Mouse (Mus musculus) erythroblast, adult 5-6 weeks (primary cell): ENCODE results near the gene Plppr2. TPM values are rescaled to one million over a fixed set of nuclear protein-coding genes. Genes with fewer than 3 reads are reported as not detected.
A peak's percentile ranks its signal among the peaks of the same experiment; 100 is the strongest.

Source experiments
- ATAC-seq: replicated peaks from 2 replicates; pipeline ENCODE4 v1.8.0; 2016; ENCODE audit warnings: moderate number of reproducible peaks, mild to moderate bottlenecking, moderate TSS enrichment, inconsistent platforms; ENCODE audit not compliant: poor library complexity, low FRiP score, severe bottlenecking
- total RNA-seq, 2 experiments: library from RNA; stranded (forward) in 1 of 2; stranded (reverse) in 1 of 2; fragments of 150-400 nt in 1 of 2; fragments of 200-764, 138-1000 nt in 1 of 2; gene quantifications; 2 replicates each; pipeline versions ENCODE4 v1.2.3 to v1.2.4; 2015 to 2017; ENCODE audit warnings: low replicate concordance in 2 of 2

The Plppr2 gene
- total RNA-seq, 2 experiments from 2014 or later = not detected

- ATAC-seq = no peak
Observed at GRCm38 (mm10) chr9:21959244-21959643, 22.4 kb downstream of the Plppr2 start.

- ATAC-seq = no peak
Observed at GRCm38 (mm10) chr9:21960135-21960534, 23.3 kb downstream of the Plppr2 start.

- ATAC-seq = no peak
Observed at GRCm38 (mm10) chr9:21960558-21961208, 23.9 kb downstream of the Plppr2 start.

- ATAC-seq = peak; percentile 28
Observed at GRCm38 (mm10) chr9:21961366-21961980, 24.6 kb downstream of the Plppr2 start.

- ATAC-seq = 0 out of 2 replicates have a peak, but pooled peaks have one; percentile 2
Observed at GRCm38 (mm10) chr9:21962010-21962409, 25.2 kb downstream of the Plppr2 start.

- ATAC-seq = peak; percentile 88
Observed at GRCm38 (mm10) chr9:21962416-21963059, 25.7 kb downstream of the Plppr2 start.

- ATAC-seq = peak; percentile 81
Observed at GRCm38 (mm10) chr9:21963417-21963816, 26.6 kb downstream of the Plppr2 start, which contains the start of gene Epor. Gene Epor, minus strand, starts transcription at chr9:21963506.

GRCm38 (mm10) chr9:21968883-21969282 lies 32.0 kb downstream of the Plppr2 start:
- ATAC-seq = no peak

GRCm38 (mm10) chr9:21969304-21969703 lies 32.5 kb downstream of the Plppr2 start:
- no peak for ATAC-seq

GRCm38 (mm10) chr9:21976626-21977175 lies 39.9 kb downstream of the Plppr2 start:
- ATAC-seq = no peak

GRCm38 (mm10) chr9:21977331-21977730 lies 40.5 kb downstream of the Plppr2 start:
- ATAC-seq = no peak

- peak; percentile 84 for ATAC-seq
Observed at GRCm38 (mm10) chr9:21977972-21978371, 41.1 kb downstream of the Plppr2 start.

- peak; percentile 27 for ATAC-seq
Observed at GRCm38 (mm10) chr9:21978398-21979128, 41.7 kb downstream of the Plppr2 start.

- no peak for ATAC-seq
Observed at GRCm38 (mm10) chr9:21983911-21984310, 47.1 kb downstream of the Plppr2 start.

- ATAC-seq = no peak
Observed at GRCm38 (mm10) chr9:21987592-21988342, 50.9 kb downstream of the Plppr2 start.

- ATAC-seq = no peak
Observed at GRCm38 (mm10) chr9:21988421-21989101, 51.7 kb downstream of the Plppr2 start.

- ATAC-seq = no peak
Observed at GRCm38 (mm10) chr9:21989230-21990110, 52.6 kb downstream of the Plppr2 start, which contains the start of gene Rgl3. Gene Rgl3, minus strand, starts transcription at chr9:21989446.

GRCm38 (mm10) chr9:21992227-21992626 lies 55.4 kb downstream of the Plppr2 start:
- ATAC-seq = no peak
